Mouse (Mus musculus) ES-E14 (cell line): ENCODE data around the gene Olfr845.

Source experiments
- CHD2 ChIP-seq: IDR thresholded peaks from 2 replicates; pipeline ENCODE4 v1.6.1; 2014; ENCODE audit warnings: mild to moderate bottlenecking, low read depth, low read length, inconsistent platforms
- HCFC1 ChIP-seq: IDR thresholded peaks from 2 replicates; pipeline ENCODE4 v1.6.1; 2012; ENCODE audit warnings: low read length, inconsistent platforms, borderline replicate concordance; ENCODE audit not compliant: insufficient read depth
- MAFK ChIP-seq: IDR thresholded peaks from 2 replicates; pipeline ENCODE4 v1.6.1; 2014; ENCODE audit warnings: mild to moderate bottlenecking, low read depth, low read length, inconsistent platforms; ENCODE audit not compliant: insufficient read depth
- ZC3H11A ChIP-seq: IDR thresholded peaks from 2 replicates; pipeline ENCODE4 v1.6.1; 2012; ENCODE audit warnings: low read depth, mild to moderate bottlenecking, inconsistent platforms, low read length, borderline replicate concordance
- ZNF384 ChIP-seq: IDR thresholded peaks from 2 replicates; pipeline ENCODE4 v1.6.1; 2012; ENCODE audit warnings: low read depth, low read length, inconsistent platforms

DNA sequence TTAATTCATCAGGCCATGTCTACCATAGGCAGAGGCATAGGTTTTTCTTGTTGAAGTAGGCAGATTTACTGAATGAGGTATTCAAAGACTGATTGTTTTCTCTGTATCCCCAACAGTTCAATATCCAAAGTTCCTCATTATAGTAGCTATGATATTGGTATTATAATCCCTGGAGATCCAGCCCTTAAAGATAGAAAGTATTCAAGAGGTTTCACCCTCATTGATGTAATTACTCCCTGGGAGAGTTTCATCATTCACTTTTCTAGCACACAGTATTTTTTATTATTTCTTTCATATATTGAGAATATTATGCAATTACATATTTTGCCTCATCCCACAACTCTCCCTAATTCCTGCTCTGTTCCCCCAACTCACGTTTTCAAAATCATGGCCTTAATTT, 42.3 kb downstream of the Olfr845 start, which contains the start of gene Olfr847:
- no peak for TF ChIP-seq HCFC1
- TF ChIP-seq MAFK: no peak
- TF ChIP-seq CHD2: no peak
- no peak for TF ChIP-seq ZNF384
- TF ChIP-seq ZC3H11A: no peak
